Mouse (Mus musculus): Measurements from ENCODE around the gene Wipf2. TPM values are rescaled to one million over a fixed set of nuclear protein-coding genes. Genes with fewer than 3 reads are reported as not detected.

Wipf2 gene
- polyA plus RNA-seq, 1 experiment = 11.4 TPM

- Histone ChIP-seq H3K4me1 (ENCODE audit: control insufficient read depth, insufficient read depth, low read length) (peaks cover 40% of the 10 kb centered on the region), H3K27ac (ENCODE audit: insufficient read depth, low read length) (peak overlapping the region; percentile 90; the same call in 1 of the 2 replicates)
- TF ChIP-seq POLR2A (IDR thresholded peaks at IDR 0.05; ENCODE audit: low read depth, low read length) (no peak), CTCF (IDR thresholded peaks at IDR 0.05; ENCODE audit: borderline replicate concordance, insufficient read depth, low read length) (no peak)
Measured at GRCm38 (mm10) chr11:98945605-98945977, 82.2 kb downstream of the Wipf2 start.

GRCm38 (mm10) chr11:98947969-98948569 lies 84.6 kb downstream of the Wipf2 start:
- TF ChIP-seq CTCF (IDR thresholded peaks at IDR 0.05; ENCODE audit: borderline replicate concordance, insufficient read depth, low read length) = no peak
- no peak for TF ChIP-seq POLR2A (IDR thresholded peaks at IDR 0.05; ENCODE audit: low read depth, low read length)
- peak overlapping the region; percentile 82 for H3K27ac ChIP-seq (ENCODE audit: insufficient read depth, low read length)
- no peak overlapping the region for H3K4me3 ChIP-seq (ENCODE audit: insufficient read depth, low read length)
- peaks cover 40% of the 10 kb centered on the region for H3K4me1 ChIP-seq (ENCODE audit: control insufficient read depth, insufficient read depth, low read length)

More at GRCm38 (mm10) chr11:98945605-98945977, 82.2 kb downstream of the Wipf2 start:
- H3K4me3 ChIP-seq (ENCODE audit: insufficient read depth, low read length) = no peak overlapping the region

GRCm38 (mm10) chr11:98949242-98949957 lies 86.0 kb downstream of the Wipf2 start:
- H3K4me3 ChIP-seq (ENCODE audit: insufficient read depth, low read length) = no peak overlapping the region
- peaks cover 37% of the 10 kb centered on the region for H3K4me1 ChIP-seq (ENCODE audit: control insufficient read depth, insufficient read depth, low read length)
- H3K27ac ChIP-seq (ENCODE audit: insufficient read depth, low read length) = no peak overlapping the region
- TF ChIP-seq CTCF (IDR thresholded peaks at IDR 0.05; ENCODE audit: borderline replicate concordance, insufficient read depth, low read length) = no peak
- TF ChIP-seq POLR2A (IDR thresholded peaks at IDR 0.05; ENCODE audit: low read depth, low read length) = no peak

- peaks cover 35% of the 10 kb centered on the region for H3K4me1 ChIP-seq (ENCODE audit: control insufficient read depth, insufficient read depth, low read length)
- H3K27ac ChIP-seq (ENCODE audit: insufficient read depth, low read length) = no peak overlapping the region
- no peak overlapping the region for H3K4me3 ChIP-seq (ENCODE audit: insufficient read depth, low read length)
- TF ChIP-seq POLR2A (IDR thresholded peaks at IDR 0.05; ENCODE audit: low read depth, low read length) = no peak
- TF ChIP-seq CTCF (IDR thresholded peaks at IDR 0.05; ENCODE audit: borderline replicate concordance, insufficient read depth, low read length) = no peak
Measured at GRCm38 (mm10) chr11:98949958-98950460, 86.6 kb downstream of the Wipf2 start.

GRCm38 (mm10) chr11:98950484-98950883 lies 87.0 kb downstream of the Wipf2 start:
- Histone ChIP-seq H3K27ac (ENCODE audit: insufficient read depth, low read length) (peak overlapping the region; percentile 62), H3K4me3 (ENCODE audit: insufficient read depth, low read length) (no peak overlapping the region)
- TF ChIP-seq CTCF (IDR thresholded peaks at IDR 0.05; ENCODE audit: borderline replicate concordance, insufficient read depth, low read length) (no peak), POLR2A (IDR thresholded peaks at IDR 0.05; ENCODE audit: low read depth, low read length) (no peak)

DNA sequence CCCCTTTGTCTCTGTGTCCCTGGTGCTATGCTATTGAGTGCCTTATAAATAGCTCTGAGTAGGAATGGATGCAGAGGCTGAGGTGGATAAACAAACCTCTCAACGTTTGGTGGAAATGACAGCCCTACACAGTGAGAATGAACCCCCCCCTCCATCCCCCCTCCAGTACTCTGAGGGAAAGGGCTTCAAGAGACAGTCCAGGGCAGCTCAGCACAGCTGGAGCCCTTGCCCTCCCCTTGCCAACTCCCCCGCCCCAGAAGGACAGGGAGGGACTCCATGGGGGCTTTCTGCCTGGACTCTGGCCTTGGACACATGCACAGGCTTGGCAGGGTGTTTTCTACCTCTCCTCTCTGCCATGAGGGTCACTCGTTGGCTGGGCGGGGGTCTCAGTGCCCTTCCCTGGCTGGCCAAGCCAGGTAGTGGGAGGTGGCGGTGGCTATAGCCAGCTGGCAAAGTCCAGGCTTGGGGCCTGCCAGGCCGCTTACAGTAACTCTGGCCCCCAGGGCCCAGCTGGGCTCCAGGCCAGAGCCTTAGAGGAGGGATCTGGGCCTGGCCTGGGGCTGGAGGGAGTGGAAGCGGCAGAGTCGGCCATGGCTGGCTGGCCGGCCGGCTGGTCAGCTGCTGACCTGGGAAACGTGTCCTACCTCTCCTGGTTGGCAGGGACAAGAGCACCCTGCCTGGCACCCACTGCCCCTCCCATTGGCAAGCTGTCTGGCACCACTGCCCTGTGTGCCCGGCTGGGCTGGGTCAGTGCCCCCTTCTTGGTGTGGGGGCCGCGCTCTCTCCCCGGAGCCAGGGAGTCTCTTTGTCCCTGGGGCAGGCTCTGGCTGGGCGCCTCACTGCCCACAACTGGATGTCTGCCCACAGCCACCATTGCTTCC lies 87.8 kb downstream of the Wipf2 start:
- TF ChIP-seq CTCF (IDR thresholded peaks at IDR 0.05; ENCODE audit: borderline replicate concordance, insufficient read depth, low read length) (no peak), POLR2A (IDR thresholded peaks at IDR 0.05; ENCODE audit: low read depth, low read length) (peak; percentile 61; the same call in 1 of the 2 replicates)
- H3K4me1 ChIP-seq (ENCODE audit: control insufficient read depth, insufficient read depth, low read length) = peaks cover 28% of the 10 kb centered on the region
- no peak overlapping the region for H3K4me3 ChIP-seq (ENCODE audit: insufficient read depth, low read length)
- peak overlapping the region; percentile 62 for H3K27ac ChIP-seq (ENCODE audit: insufficient read depth, low read length)

More at GRCm38 (mm10) chr11:98950484-98950883, 87.0 kb downstream of the Wipf2 start:
- peaks cover 32% of the 10 kb centered on the region for H3K4me1 ChIP-seq (ENCODE audit: control insufficient read depth, insufficient read depth, low read length)

DNA sequence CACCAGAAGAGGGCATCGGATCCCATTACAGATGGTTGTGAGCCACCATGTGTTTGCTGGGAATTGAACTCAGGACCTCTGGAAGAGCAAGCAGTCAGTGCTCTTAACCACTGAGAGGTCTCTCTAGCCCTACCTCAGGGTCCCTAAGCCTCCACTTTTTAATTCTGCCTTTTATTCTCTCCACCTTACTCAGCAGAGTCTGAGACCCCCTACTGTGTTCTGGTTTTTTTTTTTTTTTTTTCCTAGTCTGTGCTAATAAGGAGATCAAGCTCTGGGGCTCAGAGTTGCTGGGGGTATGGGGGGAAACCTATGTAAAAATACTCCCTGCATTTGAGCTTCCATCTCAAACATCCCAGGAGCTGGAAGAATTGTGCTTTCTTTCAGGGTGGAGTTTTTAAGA lies 88.7 kb downstream of the Wipf2 start:
- Histone ChIP-seq H3K4me3 (ENCODE audit: insufficient read depth, low read length) (no peak overlapping the region), H3K4me1 (ENCODE audit: control insufficient read depth, insufficient read depth, low read length) (peaks cover 25% of the 10 kb centered on the region), H3K27ac (ENCODE audit: insufficient read depth, low read length) (no peak overlapping the region)
- TF ChIP-seq CTCF (IDR thresholded peaks at IDR 0.05; ENCODE audit: borderline replicate concordance, insufficient read depth, low read length) (no peak), POLR2A (IDR thresholded peaks at IDR 0.05; ENCODE audit: low read depth, low read length) (no peak)

DNA sequence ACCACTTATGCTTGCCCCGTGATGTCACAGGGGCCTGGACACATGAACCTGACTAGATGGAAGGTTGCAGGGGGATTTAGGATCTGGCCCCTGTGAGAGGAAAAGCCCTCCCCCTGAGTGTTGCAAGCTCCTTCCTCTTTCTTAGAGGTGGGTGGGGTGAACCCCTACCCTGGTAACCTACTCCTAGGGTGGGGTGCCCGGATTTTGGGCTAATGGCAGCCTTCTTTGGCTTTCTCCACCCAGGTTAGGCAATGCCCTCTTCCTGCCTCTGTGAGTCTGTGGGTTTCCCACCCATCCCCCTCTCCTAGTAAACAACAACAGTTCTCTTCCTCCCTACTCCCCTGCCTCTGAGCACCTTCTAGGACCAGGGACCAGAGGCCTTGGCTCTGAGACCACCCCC lies 89.3 kb downstream of the Wipf2 start:
- Histone ChIP-seq H3K4me1 (ENCODE audit: control insufficient read depth, insufficient read depth, low read length) (peaks cover 19% of the 10 kb centered on the region), H3K27ac (ENCODE audit: insufficient read depth, low read length) (no peak overlapping the region), H3K4me3 (ENCODE audit: insufficient read depth, low read length) (no peak overlapping the region)
- no peak for TF ChIP-seq CTCF (IDR thresholded peaks at IDR 0.05; ENCODE audit: borderline replicate concordance, insufficient read depth, low read length)
- TF ChIP-seq POLR2A (IDR thresholded peaks at IDR 0.05; ENCODE audit: low read depth, low read length) = no peak

DNA sequence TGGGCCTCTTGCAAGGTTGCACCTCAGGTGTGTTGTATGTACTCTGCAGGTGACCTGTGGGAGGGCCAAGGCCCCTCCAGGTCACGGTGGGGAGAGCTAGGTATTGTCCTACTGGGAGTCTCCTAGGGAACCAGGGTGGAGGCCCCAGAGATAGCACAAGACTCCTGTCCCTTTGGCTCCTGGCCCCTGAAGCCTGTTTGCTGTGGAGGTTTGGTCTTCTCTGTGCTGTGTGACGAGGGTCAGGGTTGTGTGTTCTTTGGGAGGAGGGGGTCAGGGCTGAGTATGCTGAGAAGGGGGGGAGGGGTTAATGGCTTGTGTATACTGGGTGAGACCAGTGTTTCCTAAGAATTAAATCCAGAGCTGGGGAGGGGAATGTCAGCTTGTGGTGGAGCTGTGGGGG lies 89.9 kb downstream of the Wipf2 start:
- no peak overlapping the region for H3K4me3 ChIP-seq (ENCODE audit: insufficient read depth, low read length)
- H3K27ac ChIP-seq (ENCODE audit: insufficient read depth, low read length) = no peak overlapping the region
- H3K4me1 ChIP-seq (ENCODE audit: control insufficient read depth, insufficient read depth, low read length) = peaks cover 13% of the 10 kb centered on the region
- TF ChIP-seq POLR2A (IDR thresholded peaks at IDR 0.05; ENCODE audit: low read depth, low read length) (no peak), CTCF (IDR thresholded peaks at IDR 0.05; ENCODE audit: borderline replicate concordance, insufficient read depth, low read length) (no peak)

Data from embryonic fibroblast, embryonic 13.5 days (primary cell).